Mouse (Mus musculus): ENCODE data around the gene 4930435E12Rik. TPM values are rescaled to one million over a fixed set of nuclear protein-coding genes. Genes with fewer than 3 reads are reported as not detected.

4930435E12Rik gene
- polyA plus RNA-seq, 1 experiment = not detected

DNA sequence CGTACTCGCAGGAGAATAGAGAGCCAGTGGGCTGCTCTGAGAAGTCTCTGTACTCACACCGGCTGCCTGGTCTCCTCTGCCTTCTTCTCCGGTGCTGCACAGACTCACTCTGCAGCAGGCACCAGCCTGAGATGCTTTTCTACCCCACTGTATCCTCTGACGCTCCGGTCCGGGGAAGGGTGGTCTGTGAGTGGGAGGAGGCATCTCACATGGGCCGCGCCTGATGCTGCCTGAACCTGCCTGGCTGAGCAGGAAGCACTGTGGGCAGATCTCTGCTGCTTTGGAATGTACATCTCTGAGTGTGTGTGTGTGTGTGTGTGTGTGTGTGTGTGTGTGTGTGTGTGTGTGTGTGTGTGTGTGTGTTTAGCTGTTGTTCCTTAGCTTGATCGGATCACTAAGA is 28.5 kb downstream of the 4930435E12Rik start, which contains the start of gene Upk1b:
TSS of gene Upk1b (minus strand) at position 238 of the 400 bp plus-strand sequence.
- H3K27ac ChIP-seq (ENCODE audit: insufficient read depth, low read depth, low read length) = no peak within 1 kb of the TSS
- H3K4me3 ChIP-seq (ENCODE audit: insufficient read depth, low read depth, low read length) = no peak within 1 kb of the TSS
- 27% methylated on average over 10 of the region's 10 CpGs for WGBS
- H3K4me1 ChIP-seq (ENCODE audit: control insufficient read depth, insufficient read depth, low read length) = peaks cover 3% of the 10 kb centered on the region; the same call in 1 of the 2 replicates
- TF ChIP-seq CTCF (IDR thresholded peaks at IDR 0.05; ENCODE audit: insufficient read depth, low read depth, low read length) (no peak), POLR2A (IDR thresholded peaks at IDR 0.05; ENCODE audit: insufficient read depth, low read depth, low read length) (no peak)

DNA sequence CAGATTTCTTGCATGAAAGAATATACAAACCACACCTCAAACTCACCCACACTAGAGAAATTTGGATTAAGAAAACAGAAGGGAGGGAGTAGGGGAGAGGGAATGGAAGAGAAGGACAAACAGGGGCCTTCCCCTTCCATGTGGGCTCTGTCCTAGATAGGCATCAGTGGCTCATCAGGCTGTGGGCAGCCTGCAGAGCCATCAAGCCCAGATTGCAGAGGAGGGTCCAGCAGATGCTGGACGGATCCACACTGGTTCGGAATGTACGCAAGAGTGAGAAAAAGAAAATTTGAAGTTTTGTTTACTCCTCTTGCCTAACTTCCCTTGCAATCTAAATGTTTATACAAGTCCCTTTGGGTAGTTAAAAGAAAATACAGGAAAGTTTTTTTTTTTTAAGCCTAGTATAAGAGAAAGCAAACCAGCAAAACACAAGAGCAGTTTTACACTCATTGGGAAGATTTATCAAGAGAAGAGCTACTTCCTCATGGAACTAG is 29.5 kb downstream of the 4930435E12Rik start:
- H3K4me1 ChIP-seq (ENCODE audit: control insufficient read depth, insufficient read depth, low read length) = peaks cover 3% of the 10 kb centered on the region; the same call in 1 of the 2 replicates
- WGBS = 95% methylated on average over 3 of the region's 3 CpGs
- TF ChIP-seq CTCF (IDR thresholded peaks at IDR 0.05; ENCODE audit: insufficient read depth, low read depth, low read length) (no peak), POLR2A (IDR thresholded peaks at IDR 0.05; ENCODE audit: insufficient read depth, low read depth, low read length) (no peak)

GRCm38 (mm10) chr16:38793120-38793519 is 35.4 kb downstream of the 4930435E12Rik start:
- no peak overlapping the region for H3K4me3 ChIP-seq (ENCODE audit: insufficient read depth, low read depth, low read length)
- no peaks in the 10 kb centered on the region for H3K4me1 ChIP-seq (ENCODE audit: control insufficient read depth, insufficient read depth, low read length)
- WGBS = 80% methylated on average over 6 of the region's 6 CpGs
- TF ChIP-seq POLR2A (IDR thresholded peaks at IDR 0.05; ENCODE audit: insufficient read depth, low read depth, low read length) (no peak), CTCF (IDR thresholded peaks at IDR 0.05; ENCODE audit: insufficient read depth, low read depth, low read length) (no peak)
- no peak overlapping the region for H3K27ac ChIP-seq (ENCODE audit: insufficient read depth, low read depth, low read length)

More for the DNA sequence above, 29.5 kb downstream of the 4930435E12Rik start:
- no peak overlapping the region for H3K4me3 ChIP-seq (ENCODE audit: insufficient read depth, low read depth, low read length)
- no peak overlapping the region for H3K27ac ChIP-seq (ENCODE audit: insufficient read depth, low read depth, low read length)

DNA sequence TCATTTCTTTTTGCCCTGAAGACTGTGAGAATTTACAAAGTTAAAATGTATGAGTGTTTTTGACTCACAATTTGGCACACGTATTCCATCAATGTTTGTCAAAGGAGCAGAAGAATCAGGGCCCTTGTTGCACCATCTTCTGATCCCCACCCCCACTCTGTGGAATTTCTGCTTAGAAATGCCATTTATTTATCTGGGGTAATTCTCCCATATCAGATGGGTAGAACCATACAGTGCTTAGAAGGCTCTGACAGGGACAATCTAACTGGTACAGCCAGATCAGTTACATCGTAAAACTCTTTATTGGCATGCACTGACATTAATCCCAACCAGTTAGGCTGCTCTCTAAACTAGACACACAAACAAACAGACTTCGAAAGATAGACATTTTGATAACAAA is 38.6 kb downstream of the 4930435E12Rik start:
- TF ChIP-seq CTCF (IDR thresholded peaks at IDR 0.05; ENCODE audit: insufficient read depth, low read depth, low read length) = no peak
- TF ChIP-seq POLR2A (IDR thresholded peaks at IDR 0.05; ENCODE audit: insufficient read depth, low read depth, low read length) = no peak
- Histone ChIP-seq H3K4me1 (ENCODE audit: control insufficient read depth, insufficient read depth, low read length) (no peaks in the 10 kb centered on the region), H3K4me3 (ENCODE audit: insufficient read depth, low read depth, low read length) (no peak overlapping the region), H3K27ac (ENCODE audit: insufficient read depth, low read depth, low read length) (no peak overlapping the region)
- WGBS = 90% methylated on average over 3 of the region's 3 CpGs

DNA sequence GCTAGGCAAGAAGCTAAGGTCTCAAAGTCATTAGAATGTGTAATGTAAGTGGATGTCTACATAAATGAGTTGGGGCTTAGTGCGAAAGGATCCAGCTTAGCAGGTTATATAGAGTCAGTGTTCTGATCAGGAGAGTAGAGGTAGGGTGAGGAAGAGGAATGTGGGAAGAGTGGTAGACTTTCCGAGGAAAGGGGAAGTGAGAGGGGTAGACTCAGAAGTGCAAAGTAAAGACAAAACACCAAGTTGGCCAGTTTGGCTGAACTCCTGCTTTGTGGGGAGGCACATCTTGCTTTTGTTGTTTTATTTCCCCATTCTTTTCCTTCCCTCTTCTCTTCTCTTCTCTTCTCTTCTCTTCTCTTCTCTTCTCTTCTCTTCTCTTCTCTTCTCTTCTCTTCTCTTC is 39.5 kb downstream of the 4930435E12Rik start:
- WGBS = 93% methylated on average over 2 of the region's 2 CpGs
- no peak for TF ChIP-seq POLR2A (IDR thresholded peaks at IDR 0.05; ENCODE audit: insufficient read depth, low read depth, low read length)
- no peak for TF ChIP-seq CTCF (IDR thresholded peaks at IDR 0.05; ENCODE audit: insufficient read depth, low read depth, low read length)
- Histone ChIP-seq H3K4me1 (ENCODE audit: control insufficient read depth, insufficient read depth, low read length) (no peaks in the 10 kb centered on the region), H3K4me3 (ENCODE audit: insufficient read depth, low read depth, low read length) (no peak overlapping the region), H3K27ac (ENCODE audit: insufficient read depth, low read depth, low read length) (no peak overlapping the region)

DNA sequence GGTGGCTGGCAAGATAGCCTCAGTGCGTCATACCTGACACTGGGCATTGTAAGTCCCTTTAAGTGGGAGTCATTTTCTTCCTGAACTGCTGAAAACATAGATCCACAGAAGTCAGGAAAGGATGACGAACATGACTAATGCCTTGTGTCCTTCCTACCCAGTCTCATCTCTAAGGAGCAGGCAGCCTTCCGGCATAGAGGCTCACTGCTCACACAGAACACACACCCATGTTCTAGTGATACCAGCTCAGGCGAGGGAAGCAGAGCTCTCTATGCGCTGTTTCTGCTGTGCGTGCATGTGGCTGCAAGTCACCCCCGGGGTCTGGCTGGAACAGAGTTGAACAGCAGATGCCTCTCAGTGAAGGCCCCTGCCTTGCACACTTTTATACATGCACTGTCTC is 43.2 kb downstream of the 4930435E12Rik start:
- Histone ChIP-seq H3K4me3 (ENCODE audit: insufficient read depth, low read depth, low read length) (no peak overlapping the region), H3K27ac (ENCODE audit: insufficient read depth, low read depth, low read length) (no peak overlapping the region), H3K4me1 (ENCODE audit: control insufficient read depth, insufficient read depth, low read length) (no peaks in the 10 kb centered on the region)
- TF ChIP-seq CTCF (IDR thresholded peaks at IDR 0.05; ENCODE audit: insufficient read depth, low read depth, low read length) (no peak), POLR2A (IDR thresholded peaks at IDR 0.05; ENCODE audit: insufficient read depth, low read depth, low read length) (no peak)
- 93% methylated on average over 7 of the region's 7 CpGs for WGBS

DNA sequence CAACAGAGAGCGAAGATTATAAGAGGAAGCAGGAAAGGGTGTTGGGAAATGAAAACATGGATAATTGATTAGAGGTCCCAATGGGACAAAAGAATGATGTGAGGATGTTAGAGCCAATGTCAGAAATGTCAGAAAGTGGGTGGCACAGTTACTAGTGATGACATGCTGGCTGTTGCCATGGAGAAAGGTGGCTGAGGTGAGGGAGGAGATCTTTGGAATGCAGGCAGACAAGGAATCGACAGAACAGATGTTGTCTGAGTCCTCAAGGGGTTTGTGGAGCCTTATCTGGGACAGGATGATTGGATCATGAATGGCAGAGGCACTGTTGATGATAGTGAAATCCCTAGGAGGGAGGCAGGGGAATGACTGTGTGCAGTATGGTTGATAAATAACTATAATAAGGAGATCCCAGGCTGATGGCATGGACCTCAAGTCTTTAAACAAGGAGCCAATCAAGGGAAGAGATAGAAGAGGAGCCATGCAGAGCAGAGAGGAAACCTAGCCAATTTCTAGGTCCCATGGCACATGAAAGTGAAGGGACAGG is 46.0 kb downstream of the 4930435E12Rik start:
- H3K4me3 ChIP-seq (ENCODE audit: insufficient read depth, low read depth, low read length) = no peak overlapping the region
- TF ChIP-seq CTCF (IDR thresholded peaks at IDR 0.05; ENCODE audit: insufficient read depth, low read depth, low read length) = no peak
- no peak for TF ChIP-seq POLR2A (IDR thresholded peaks at IDR 0.05; ENCODE audit: insufficient read depth, low read depth, low read length)
- H3K4me1 ChIP-seq (ENCODE audit: control insufficient read depth, insufficient read depth, low read length) = no peaks in the 10 kb centered on the region
- H3K27ac ChIP-seq (ENCODE audit: insufficient read depth, low read depth, low read length) = no peak overlapping the region
- 60% methylated on average over 2 of the region's 2 CpGs for WGBS

DNA sequence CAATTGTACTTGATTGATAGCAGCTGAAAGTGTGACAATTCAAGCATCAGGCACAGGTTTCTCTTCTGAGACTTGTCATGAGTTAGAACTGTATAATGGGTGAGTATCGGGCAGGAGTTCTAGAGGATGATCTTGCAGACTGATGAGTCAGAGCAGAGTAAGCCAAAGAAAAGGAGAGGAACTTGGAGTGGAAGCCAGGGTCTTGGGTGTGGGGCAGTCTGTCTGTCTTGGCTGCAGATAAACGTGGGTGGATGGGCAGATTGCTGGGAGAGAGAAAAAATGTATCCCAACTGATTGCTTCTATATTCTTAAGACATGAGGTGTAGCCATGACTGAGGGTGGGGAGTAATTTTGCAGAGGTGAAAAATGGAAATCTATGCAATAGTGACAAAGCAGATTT is 46.6 kb downstream of the 4930435E12Rik start:
- TF ChIP-seq POLR2A (IDR thresholded peaks at IDR 0.05; ENCODE audit: insufficient read depth, low read depth, low read length) = no peak
- no peak for TF ChIP-seq CTCF (IDR thresholded peaks at IDR 0.05; ENCODE audit: insufficient read depth, low read depth, low read length)
- no peaks in the 10 kb centered on the region for H3K4me1 ChIP-seq (ENCODE audit: control insufficient read depth, insufficient read depth, low read length)
- WGBS = 65% methylated on average over 2 of the region's 2 CpGs
- H3K4me3 ChIP-seq (ENCODE audit: insufficient read depth, low read depth, low read length) = no peak overlapping the region
- no peak overlapping the region for H3K27ac ChIP-seq (ENCODE audit: insufficient read depth, low read depth, low read length)

DNA sequence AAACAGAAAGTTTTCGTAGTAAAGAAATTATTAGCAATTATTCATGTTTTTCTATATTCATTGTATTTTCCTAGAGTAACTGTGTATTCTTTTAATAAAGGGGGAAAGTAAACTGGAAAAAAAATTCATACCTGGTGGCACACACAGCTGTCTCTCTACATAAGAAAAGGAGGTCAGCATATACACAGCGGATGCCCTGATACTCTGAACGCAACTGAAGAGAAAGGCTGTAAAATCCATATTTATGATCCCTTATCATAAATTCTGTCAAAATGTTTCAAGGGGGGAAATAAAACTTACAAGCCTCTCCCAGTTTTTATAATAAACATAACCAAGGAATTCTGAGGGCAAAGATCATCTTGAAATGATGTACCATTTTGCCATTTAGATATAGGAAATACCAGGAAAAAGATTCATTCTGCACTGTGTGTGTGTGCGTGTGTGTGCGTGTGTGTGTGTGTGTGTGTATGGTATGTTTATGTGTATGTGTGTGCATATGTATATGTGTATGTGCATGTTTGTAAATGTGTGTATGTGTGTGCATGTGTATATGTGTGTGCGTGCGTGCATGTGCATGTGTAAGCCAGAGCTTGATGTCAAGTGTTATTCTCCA is 47.5 kb downstream of the 4930435E12Rik start:
- Histone ChIP-seq H3K27ac (ENCODE audit: insufficient read depth, low read depth, low read length) (no peak overlapping the region), H3K4me3 (ENCODE audit: insufficient read depth, low read depth, low read length) (no peak overlapping the region), H3K4me1 (ENCODE audit: control insufficient read depth, insufficient read depth, low read length) (no peaks in the 10 kb centered on the region)
- 96% methylated on average over 7 of the region's 7 CpGs for WGBS
- TF ChIP-seq CTCF (IDR thresholded peaks at IDR 0.05; ENCODE audit: insufficient read depth, low read depth, low read length) = no peak
- no peak for TF ChIP-seq POLR2A (IDR thresholded peaks at IDR 0.05; ENCODE audit: insufficient read depth, low read depth, low read length)

All from olfactory bulb, adult 2 months (tissue).